Mouse (Mus musculus): ENCODE data around the gene Src.

DNA sequence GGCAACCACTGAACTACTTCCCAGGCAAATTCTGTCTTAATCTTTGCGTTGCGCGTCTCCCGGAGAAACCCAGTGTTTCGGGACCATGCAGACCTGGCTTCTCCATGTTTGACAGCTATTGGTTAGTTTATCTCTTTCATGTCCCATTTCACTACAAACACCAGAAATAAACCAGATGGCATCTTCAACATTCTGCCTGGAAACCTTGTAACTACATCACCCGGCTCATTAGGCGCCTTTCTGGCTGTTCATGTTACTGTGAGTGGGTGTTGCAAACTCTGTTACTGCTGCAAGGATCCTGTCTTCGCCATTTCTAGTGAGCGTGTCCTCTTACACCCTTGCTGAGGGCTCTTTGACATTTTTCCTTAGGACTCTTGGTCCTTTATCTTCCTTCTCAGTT, 94.6 kb downstream of the Src start:
- no peak for TF ChIP-seq CTCF (IDR thresholded peaks at IDR 0.05; ENCODE audit: low read depth, low read length)
- no peak for TF ChIP-seq POLR2A (IDR thresholded peaks at IDR 0.05; ENCODE audit: extremely low read depth, insufficient read depth, low read length)
